Comparison of ENCODE assay signal across 9 mouse cellular contexts in the genomic region with DNA sequence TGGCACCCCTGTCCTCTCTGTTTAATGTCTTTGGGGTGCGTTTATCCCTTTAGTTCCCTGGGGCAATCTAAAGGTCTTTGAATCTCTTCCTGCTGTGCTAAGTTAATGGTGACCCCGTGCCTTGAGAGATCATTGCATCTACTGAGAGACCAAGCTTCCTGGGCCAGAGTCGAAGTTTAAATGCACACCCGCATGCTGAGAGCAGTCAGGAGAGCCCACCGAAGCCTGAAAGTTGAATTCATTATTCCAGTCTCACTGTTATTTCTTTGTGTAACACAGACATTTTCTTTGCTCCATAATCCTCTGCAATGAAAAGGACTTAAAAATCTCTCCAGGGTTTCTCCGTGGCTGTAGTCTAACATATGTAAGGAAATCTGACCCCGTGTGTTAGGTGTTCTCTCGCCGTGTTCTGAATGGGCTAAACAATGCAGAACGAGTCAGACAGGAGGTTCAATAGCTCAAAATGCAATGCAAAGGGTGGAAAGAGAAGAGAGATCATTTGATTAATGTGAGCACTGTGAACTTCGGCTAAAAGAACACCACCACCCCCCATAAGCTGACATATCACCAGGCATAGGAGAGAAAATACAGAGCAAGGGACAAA.
A peak's percentile ranks its signal among the peaks of the same experiment; 100 is the strongest.
DNase-seq lines count a peak whose midpoint lies in the region; ATAC-seq and TF ChIP-seq lines count a peak whose summit lies in the region.
"Had no signal": no experiment of that assay in that cellular context is flagged by ENCODE, and none has a peak within 500 bp of the region (broad histone marks: within the 10 kb centered on the region; RNA-seq: fewer than 3 reads in every experiment).

No protein-coding gene starts in this region.

- H3K36me3 ChIP-seq in embryonic facial prominence, embryonic 12.5 days = no peaks in the 10 kb centered on the region
- H3K36me3 ChIP-seq in hindbrain, embryonic 14.5 days (replicated peaks; ENCODE audit: control insufficient read depth, insufficient read depth) = no peaks in the 10 kb centered on the region
- H3K36me3 ChIP-seq in midbrain, postnatal 0 days (ENCODE audit: insufficient read depth, low read length) = no peaks in the 10 kb centered on the region

- no peak overlapping the region for H3K9ac ChIP-seq in embryonic facial prominence, embryonic 12.5 days
- H3K9ac ChIP-seq in hindbrain, embryonic 14.5 days = peak overlapping the region; percentile 58
- H3K9ac ChIP-seq in midbrain, postnatal 0 days (replicated peaks; ENCODE audit: low read length, poor library complexity, severe bottlenecking) = peak overlapping the region; percentile 46

- intact Hi-C loops in gastrocnemius, adult 2 months (cut with DNase I) = no loop called here
- intact Hi-C loops in gastrocnemius, postnatal 36 days (cut with DNase I) = no loop called here

- WGBS in embryonic facial prominence, embryonic 12.5 days = 23% methylated on average over 11 of the region's 11 CpGs
- 11% methylated on average over 11 of the region's 11 CpGs for WGBS in hindbrain, embryonic 14.5 days
- WGBS in midbrain, postnatal 0 days = 7% methylated on average over 11 of the region's 11 CpGs

- no peak overlapping the region for H3K27ac ChIP-seq in gastrocnemius, adult 2 months
- peak overlapping the region; percentile 52 for H3K27ac ChIP-seq in embryonic facial prominence, embryonic 12.5 days
- peak overlapping the region; percentile 52 for H3K27ac ChIP-seq in hindbrain, embryonic 14.5 days
- H3K27ac ChIP-seq in midbrain, postnatal 0 days (ENCODE audit: low read depth, low read length) = peak overlapping the region; percentile 68

- peak overlapping the region; percentile 66 for H3K4me3 ChIP-seq in gastrocnemius, adult 2 months
- H3K4me3 ChIP-seq in embryonic facial prominence, embryonic 12.5 days = peak overlapping the region; percentile 10; the same call in 1 of the 2 replicates
- H3K4me3 ChIP-seq in hindbrain, embryonic 14.5 days (replicated peaks; ENCODE audit: low read length) = peak overlapping the region; percentile 27
- H3K4me3 ChIP-seq in midbrain, postnatal 0 days (ENCODE audit: low read depth, low read length) = peak overlapping the region; percentile 43

- TF ChIP-seq CTCF in gastrocnemius, adult 2 months (IDR thresholded peaks at IDR 0.05) = no peak
- no peak for TF ChIP-seq CTCF in midbrain, postnatal 0 days (IDR thresholded peaks at IDR 0.05)

- no peaks in the 10 kb centered on the region for H3K4me1 ChIP-seq in embryonic facial prominence, embryonic 12.5 days
- H3K4me1 ChIP-seq in hindbrain, embryonic 14.5 days (replicated peaks; ENCODE audit: control insufficient read depth, insufficient read depth, low read length) = peaks cover 8% of the 10 kb centered on the region
- H3K4me1 ChIP-seq in midbrain, postnatal 0 days (ENCODE audit: insufficient read depth, low read length) = peaks cover 8% of the 10 kb centered on the region; the same call in 1 of the 2 replicates

- no peak for DNase-seq in gastrocnemius, adult 2 months
- no peak for DNase-seq in gastrocnemius, postnatal 36 days
- no peak for DNase-seq in hindbrain, embryonic 14.5 days (ENCODE audit: low spot score)
- DNase-seq in midbrain, postnatal 0 days (ENCODE audit: low spot score) = no peak
- DNase-seq in ovary, adult 18-20 months (ENCODE audit: low spot score) = no peak
- no peak for DNase-seq in frontal cortex, postnatal 25 days (ENCODE audit: low spot score in 2 of 2)
- no peak for DNase-seq in spleen, postnatal 14 days (ENCODE audit: low spot score in 2 of 2)
- DNase-seq: heart, adult 18-20 months had no signal

- no peaks in the 10 kb centered on the region for H3K27me3 ChIP-seq in embryonic facial prominence, embryonic 12.5 days
- no peaks in the 10 kb centered on the region for H3K27me3 ChIP-seq in hindbrain, embryonic 14.5 days (ENCODE audit: control insufficient read depth, insufficient read depth, low read length)
- no peaks in the 10 kb centered on the region for H3K27me3 ChIP-seq in midbrain, postnatal 0 days (ENCODE audit: insufficient read depth, low read length)

- H3K4me2 ChIP-seq in embryonic facial prominence, embryonic 12.5 days (replicated peaks) = peak overlapping the region; percentile 15
- peak overlapping the region; percentile 54 for H3K4me2 ChIP-seq in hindbrain, embryonic 14.5 days (replicated peaks)
- H3K4me2 ChIP-seq in midbrain, postnatal 0 days (ENCODE audit: low read depth, low read length, poor library complexity, severe bottlenecking) = peak overlapping the region; percentile 65

- ATAC-seq in embryonic facial prominence, embryonic 12.5 days (ENCODE audit: insufficient number of reproducible peaks, insufficient read depth, low FRiP score, low TSS enrichment) = no peak
- peak; percentile 43; the same call in 1 of the 2 replicates for ATAC-seq in hindbrain, embryonic 14.5 days (ENCODE audit: low FRiP score)
- ATAC-seq in midbrain, postnatal 0 days (ENCODE audit: low FRiP score) = no peak

- H3K9me3 ChIP-seq in embryonic facial prominence, embryonic 12.5 days = no peaks in the 10 kb centered on the region
- no peaks in the 10 kb centered on the region for H3K9me3 ChIP-seq in hindbrain, embryonic 14.5 days (ENCODE audit: control insufficient read depth, low read length)
- no peaks in the 10 kb centered on the region for H3K9me3 ChIP-seq in midbrain, postnatal 0 days (ENCODE audit: low read length)

Comparison
In these comparisons a context has a peak if more than half of its experiments do, and no peak if none do; other contexts are left out.
1. H3K4me3 ChIP-seq: peak in every context shown above with its lines; median percentile 66 in gastrocnemius, adult 2 months; 43 in midbrain, postnatal 0 days; 27 in hindbrain, embryonic 14.5 days; 10 in embryonic facial prominence, embryonic 12.5 days.
2. H3K4me2 ChIP-seq: peak in every context shown above with its lines; median percentile 65 in midbrain, postnatal 0 days; 54 in hindbrain, embryonic 14.5 days; 15 in embryonic facial prominence, embryonic 12.5 days.